Mouse (Mus musculus) cerebellum, adult 8-10 months (tissue): ENCODE data around the gene Fam207a.

ENCODE experiments used
- DNase-seq: peaks from one replicate; pipeline ENCODE4 v3.0.0; 2022

Gene Fam207a

DNA sequence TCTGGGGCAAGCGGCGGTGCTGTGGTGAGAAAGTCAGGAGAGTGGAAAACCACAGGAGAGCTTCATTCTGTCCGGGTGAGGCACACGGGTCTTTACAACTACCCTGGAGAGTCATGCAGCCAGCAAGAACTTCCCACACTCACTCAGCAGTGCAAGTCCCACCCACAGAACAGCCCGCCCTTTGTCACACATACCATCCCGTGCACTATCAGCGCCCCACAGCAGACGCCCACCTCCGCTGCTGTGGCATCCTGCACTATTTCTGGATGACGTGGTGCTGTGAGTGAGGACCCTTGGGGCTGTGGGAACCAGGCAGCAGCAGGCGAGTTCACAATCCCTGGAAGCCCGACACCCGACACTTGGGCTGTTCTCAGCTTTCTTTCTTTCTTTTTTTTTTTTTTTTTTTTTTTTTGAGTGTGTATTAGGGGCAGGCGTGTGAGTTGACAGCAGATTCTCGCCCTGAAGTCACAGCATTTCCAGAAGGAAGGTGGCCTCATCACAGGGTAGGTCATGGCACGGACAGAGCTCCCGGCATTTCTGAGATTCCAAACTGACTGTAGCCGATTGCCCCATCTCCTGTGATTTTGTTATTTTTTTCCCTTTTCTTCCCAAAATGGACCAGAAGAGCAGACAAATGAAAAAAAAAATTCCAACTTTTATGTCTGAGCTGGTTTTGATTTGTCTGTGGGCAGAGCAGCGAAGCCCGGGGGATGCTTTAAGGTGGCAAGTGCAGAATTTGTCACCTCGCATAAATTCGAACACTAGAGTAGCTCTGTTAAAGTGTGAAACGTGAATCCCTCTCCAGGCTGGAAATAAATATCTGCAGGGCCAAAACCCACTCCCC, 66.0 kb downstream of the Fam207a start:
- no peak for DNase-seq

DNA sequence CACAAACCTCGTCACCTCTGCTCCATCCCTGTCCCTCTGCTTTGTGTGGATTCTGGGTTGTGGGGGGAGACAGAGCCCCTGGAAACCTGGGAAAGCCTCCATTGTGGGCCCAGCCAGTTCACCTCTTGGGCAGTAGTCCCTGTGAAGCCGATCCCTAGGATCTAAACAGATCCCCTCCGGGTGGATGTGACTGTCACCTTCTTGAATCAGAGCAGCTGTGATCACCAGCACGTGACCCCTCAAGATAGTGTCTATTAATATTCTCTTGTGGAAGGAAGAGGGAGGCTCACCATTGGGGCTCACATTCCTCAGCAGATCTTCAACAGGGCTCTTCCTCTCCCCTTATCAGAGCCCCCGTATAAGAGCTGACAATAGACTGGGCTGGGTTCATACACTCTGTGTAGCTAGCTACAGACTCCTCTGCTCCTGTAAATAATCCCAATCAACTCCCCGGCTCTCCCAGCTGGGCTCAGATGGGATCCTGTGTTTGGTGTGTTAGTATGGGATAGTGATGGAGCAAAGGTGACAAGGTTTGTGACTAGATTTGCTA, 66.8 kb downstream of the Fam207a start:
- no peak for DNase-seq

DNA sequence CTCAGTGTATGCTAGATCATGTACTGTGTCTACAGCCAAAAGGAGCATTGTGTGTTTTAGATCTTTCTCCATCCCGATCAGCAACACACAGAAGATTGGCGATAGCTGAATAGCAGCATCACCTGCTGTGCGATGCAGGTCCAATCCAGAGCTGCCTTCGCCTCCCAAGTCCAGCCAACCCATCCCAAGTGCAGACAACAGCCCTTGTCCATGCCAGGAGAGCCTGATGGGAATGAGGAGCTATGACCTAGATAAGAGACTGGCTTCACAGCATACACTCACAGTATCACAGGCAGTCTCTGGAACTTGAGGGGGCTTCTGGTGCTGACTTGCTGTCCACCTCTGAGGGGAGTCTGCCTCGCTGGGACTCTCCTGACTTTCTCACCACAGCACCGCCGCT, 67.4 kb downstream of the Fam207a start:
- no peak for DNase-seq

DNA sequence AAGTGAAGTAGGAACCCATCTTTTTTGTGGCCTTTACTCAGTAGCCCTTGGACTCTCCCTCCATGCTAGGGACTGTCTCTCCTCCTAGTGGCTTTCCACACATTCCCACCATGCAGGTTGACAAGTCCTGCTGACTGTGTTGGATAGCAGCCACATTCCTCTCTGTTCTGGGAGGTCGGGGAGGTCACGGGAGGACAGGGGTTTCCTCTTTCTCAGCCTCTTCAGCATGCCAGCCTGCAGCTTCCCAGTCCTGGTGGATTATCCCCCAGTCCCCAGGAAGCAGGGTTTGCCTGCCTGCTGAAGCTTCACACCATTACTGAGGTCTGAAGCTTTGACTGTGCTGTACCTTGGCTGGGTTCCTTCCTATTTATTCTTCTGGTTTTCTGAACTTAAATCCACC, 67.8 kb downstream of the Fam207a start:
- no peak for DNase-seq

DNA sequence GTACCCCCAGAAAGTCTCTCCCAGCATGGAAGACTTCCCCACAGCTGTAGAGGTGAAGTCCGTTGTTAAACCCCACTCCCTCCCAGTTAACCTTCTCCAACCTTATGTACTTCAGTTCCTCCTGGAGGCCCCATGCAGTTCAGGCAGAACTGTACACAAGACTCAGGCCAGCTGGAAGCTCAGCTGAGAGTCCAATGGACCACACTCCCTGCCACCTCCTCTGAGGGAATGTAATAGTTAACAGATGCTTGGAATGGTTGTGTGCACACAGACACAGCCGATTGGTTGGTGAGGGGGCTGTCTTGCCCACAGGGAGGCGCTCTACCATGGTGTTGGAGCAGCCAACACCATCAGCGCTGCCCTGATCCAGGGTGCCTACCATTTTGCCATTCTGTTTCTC, 73.3 kb downstream of the Fam207a start:
- DNase-seq = no peak

DNA sequence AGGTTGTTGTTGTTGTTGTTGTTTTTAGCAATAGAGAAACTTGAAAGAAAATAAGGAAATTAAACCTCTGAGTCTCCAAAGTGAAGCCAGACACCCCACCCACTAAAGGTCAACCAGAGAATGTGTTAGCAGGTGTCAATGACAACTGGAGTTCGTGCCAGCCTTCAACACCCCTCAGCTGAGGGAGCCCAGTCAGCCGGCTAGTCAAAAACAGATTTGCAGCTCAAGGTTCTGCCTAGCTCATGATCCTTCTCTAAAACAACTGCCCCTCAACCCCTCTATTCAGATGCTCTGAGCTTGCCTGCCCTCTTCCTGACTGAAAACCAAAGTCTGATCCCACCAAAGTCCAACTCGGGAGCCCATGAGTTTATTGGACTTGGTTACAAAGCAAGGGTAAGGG, 73.8 kb downstream of the Fam207a start:
- DNase-seq = no peak

DNA sequence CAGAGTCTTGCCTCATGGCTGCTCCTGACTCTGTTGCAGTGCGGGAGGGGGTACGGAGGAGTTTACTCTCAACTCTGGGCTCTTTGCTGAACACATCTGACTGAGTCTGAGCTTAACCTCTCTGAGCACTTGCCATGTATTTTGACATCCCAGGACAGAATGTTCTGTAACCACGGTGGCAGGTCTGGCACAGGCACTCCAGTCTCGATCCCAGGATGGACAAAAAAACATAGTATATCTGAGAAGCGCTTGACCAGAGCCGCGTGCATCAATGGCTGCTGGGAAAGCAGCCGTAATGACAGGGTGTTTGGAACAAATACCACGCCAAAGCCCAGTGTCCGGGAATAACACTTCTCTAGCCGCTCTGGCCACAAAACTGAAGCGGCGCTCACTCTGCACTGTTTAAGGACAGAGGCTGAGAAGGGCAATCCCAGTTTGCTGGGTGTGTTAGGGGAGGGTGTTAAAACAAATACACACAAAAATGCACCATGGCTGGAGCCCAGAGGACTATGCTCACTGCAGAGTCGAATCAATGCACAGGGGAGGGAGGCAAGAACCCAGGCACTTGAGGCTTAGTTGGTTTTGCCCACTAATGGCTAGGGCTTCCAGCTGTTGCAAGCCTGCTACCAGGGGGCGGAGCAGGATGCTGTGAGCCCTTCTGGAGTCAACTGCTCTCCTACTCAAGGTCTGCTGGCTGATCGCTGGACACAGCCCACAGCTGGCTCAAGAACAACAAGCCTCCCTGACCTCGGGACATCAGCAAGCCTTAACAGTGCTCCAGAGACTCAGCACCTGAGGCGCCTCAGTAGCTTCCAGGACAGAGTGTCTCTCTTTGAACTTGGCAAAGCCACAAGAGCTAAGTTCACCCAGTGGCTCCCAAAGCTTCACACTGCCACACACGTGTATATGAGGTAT, 74.5 kb downstream of the Fam207a start:
- DNase-seq = no peak

DNA sequence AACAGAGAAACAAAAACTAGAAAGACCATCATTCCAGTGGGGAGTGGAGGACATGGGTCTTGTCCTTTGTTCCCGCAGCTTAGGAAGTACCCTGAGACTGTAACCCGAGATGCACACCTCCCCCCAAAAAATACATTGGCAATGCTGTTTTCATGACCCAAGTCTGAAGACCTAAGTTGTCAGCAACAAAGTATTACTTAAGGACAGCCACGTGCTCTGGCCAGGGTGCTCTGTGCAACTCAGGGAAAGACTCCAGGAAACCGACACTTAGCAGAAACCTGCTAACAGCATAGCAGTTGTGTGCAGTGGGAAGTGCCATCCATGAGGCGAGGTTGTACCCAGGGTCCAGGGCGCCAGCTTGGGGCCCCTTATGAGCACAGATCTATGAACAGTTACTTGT, 75.3 kb downstream of the Fam207a start:
- no peak for DNase-seq

DNA sequence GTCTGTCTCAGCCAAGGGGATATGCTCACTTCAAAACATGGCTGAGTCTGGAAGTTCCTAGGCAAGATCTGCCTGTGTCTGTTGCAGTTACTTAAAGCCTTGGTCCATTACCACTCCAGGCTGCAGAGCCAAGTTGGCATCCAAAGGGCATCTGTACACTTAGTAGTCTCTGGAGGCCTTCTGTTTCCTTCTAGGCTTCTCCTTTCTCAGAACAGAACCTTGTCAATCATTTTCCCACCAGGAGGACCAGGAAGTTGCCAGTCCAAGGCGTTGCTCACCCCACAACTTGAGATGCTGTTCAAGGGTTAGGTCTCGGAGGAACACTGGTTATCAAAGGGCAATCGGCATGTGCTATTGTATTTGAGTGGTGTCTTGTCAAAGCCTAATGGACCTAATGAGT, 76.6 kb downstream of the Fam207a start:
- DNase-seq = no peak

DNA sequence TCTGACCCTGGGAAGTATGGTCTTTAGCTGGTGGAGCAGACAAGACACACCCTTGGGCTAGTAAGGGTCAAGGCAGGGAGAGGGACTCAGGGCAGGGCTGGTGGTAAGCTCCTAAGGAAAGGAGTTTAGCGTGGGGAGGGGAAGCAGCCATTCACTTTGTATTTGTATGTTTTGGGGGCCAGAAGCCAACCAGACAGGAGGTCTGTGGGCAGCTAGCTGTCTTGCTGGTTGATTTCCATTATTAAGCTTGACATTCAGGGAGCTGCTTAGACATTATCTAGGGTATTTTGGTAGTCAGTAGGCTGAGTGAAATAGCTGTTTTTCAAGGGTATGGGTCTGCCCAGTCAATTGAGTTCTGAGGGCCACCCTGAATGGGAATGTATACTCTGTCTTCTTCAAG, 77.6 kb downstream of the Fam207a start:
- DNase-seq = no peak
